Mouse (Mus musculus): ENCODE data around the gene Pprc1.

Gene Pprc1

GRCm38 (mm10) chr19:46104187-46104557 lies 59.5 kb downstream of the Pprc1 start:
- DNase-seq (ENCODE audit: extremely low read depth, insufficient read length, low spot score), result no peak

DNA sequence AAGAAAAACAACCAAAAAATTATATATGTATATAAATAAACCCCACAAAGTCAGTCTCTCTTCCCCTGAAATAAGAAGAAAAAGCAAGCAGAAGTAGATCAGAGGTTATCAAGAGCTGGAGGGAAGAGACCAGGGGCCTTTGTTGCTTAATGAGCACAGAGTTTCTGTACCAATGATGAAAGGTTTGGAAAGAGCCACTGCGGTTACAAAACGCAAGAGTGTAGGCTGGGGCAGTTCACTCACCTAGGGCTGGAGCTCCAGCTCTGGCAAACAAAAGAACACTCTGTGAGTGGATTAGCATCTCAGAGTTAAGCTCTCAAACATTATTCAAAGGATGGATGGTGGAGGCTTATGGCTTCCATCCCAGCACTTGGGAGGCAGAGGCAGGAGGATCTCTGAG lies 65.5 kb downstream of the Pprc1 start:
- DNase-seq (ENCODE audit: extremely low read depth, insufficient read length, low spot score), result no peak

DNA sequence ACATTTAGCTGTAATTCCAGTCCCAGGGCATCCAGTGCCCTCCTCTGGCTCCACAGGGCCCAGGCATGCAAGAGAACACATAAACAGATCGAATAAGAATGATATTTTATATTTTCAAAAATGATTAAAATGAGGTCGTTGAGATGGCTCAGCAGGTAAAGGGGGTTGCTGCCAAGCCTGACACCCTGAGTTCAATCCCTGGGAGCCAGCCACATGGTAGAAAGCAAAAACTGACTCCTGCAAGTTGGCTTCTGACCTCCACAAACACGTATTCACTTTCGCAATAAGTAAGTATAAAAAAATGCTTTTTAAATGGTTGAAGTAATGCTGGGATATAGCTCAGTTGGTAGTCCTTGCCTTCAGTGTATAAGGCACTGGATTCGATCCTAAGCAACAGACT lies 66.1 kb downstream of the Pprc1 start:
- DNase-seq (ENCODE audit: extremely low read depth, insufficient read length, low spot score), result no peak

GRCm38 (mm10) chr19:46114617-46115016 lies 69.9 kb downstream of the Pprc1 start:
- no peak for DNase-seq (ENCODE audit: extremely low read depth, insufficient read length, low spot score)

GRCm38 (mm10) chr19:46119458-46119857 lies 74.8 kb downstream of the Pprc1 start:
- DNase-seq (ENCODE audit: extremely low read depth, insufficient read length, low spot score), result no peak

- DNase-seq (ENCODE audit: extremely low read depth, insufficient read length, low spot score), result no peak
Measured at GRCm38 (mm10) chr19:46120872-46121271, 76.2 kb downstream of the Pprc1 start.

Measured in 3134 (cell line).